Mouse (Mus musculus): ENCODE measurements around the gene Macf1. TPM values are rescaled to one million over a fixed set of nuclear protein-coding genes. Genes with fewer than 3 reads are reported as not detected.
"Not testable (repeated sequence)": the region's sequence is repeated elsewhere in the genome, so short reads cannot be mapped to it uniquely, and the experiment has no call there.

Macf1 gene
- polyA plus RNA-seq, 1 experiment from 2014 or later: 55.5 TPM

DNA sequence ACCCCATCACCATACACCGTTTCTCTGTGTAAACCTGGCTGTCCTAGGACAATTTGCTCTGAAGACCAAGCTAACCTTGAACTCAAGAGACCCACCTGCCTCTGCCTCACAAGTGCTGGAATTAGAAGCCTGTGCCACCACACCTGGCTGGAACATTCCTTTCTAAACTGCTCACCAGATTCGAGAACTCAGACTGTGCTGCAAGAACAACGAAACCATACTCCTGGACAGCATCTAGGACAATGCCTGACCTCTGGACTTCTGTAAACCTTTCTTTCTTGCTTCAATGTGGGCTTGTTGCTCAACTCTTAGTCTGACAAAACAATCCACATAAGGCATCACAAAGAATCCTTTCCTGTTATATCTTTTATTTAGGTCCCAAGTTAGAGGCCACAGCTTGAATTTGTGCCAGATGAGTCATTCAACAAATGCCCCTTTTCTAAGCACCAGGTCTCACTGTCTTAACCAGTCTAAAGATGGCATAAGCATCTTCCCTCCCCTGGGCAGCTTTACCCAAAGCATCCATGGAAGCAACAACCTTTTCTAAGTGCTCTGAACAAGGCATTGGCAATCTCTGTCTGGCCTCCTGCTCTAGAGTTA lies 38.8 kb downstream of the Macf1 start:
- no peak for DNase-seq (ENCODE audit: low spot score)
- WGBS: 97% methylated on average over 3 of the region's 3 CpGs
- no peak overlapping the region for H3K4me3 ChIP-seq
- peaks cover 9% of the 10 kb centered on the region for H3K36me3 ChIP-seq
- H3K27ac ChIP-seq: no peak overlapping the region
- H3K4me1 ChIP-seq: no peaks in the 10 kb centered on the region
- no peaks in the 10 kb centered on the region for H3K9me3 ChIP-seq (replicated peaks)
- no peaks in the 10 kb centered on the region for H3K27me3 ChIP-seq (ENCODE audit: low read depth, poor library complexity, severe bottlenecking)

DNA sequence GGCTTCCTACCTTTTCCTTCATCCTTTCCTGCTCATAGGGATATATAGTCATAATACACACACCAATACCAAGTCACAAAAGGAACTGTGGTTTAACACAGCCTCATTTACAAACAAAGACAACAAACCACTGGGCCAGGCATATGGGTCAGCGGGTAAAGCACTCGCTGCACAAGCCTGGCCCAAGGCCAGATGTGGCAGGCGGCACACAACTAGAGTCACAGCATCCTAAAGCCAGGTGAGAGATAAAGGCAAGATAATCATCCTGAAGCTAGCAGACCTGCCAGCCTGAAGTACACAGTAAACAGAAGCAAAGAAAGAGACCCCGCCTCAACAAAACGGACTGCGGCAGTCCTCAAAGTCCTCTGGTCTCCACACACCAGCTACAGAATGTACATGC lies 40.6 kb downstream of the Macf1 start:
- DNase-seq (ENCODE audit: low spot score): no peak
- H3K27me3 ChIP-seq (ENCODE audit: low read depth, poor library complexity, severe bottlenecking): no peaks in the 10 kb centered on the region
- peaks cover 8% of the 10 kb centered on the region; the same call in 1 of the 2 replicates for H3K36me3 ChIP-seq
- WGBS: 95% methylated on average over 6 of the region's 6 CpGs
- no peak overlapping the region for H3K4me3 ChIP-seq
- H3K9me3 ChIP-seq (replicated peaks): no peaks in the 10 kb centered on the region
- H3K27ac ChIP-seq: no peak overlapping the region
- no peaks in the 10 kb centered on the region for H3K4me1 ChIP-seq

DNA sequence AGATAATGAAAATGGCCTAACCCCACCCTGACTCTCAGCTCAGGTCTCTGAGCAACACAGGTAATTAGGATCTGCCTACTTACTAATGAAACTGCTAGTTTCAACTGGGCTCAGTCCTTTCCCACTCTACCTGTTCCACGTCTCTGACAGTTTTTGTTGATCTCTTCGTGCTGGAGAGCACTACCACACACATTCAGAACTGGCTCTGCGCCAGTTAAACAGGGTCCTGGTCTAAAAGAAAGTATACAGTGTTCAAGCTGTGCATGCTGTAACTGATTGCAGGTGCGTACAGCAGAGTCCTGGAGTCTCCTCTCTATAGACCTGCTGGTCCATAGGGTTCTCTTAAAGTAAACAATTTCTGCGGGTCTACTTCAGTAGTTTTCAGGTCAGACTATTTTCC lies 41.3 kb downstream of the Macf1 start:
- WGBS: 92% methylated on average over 5 of the region's 5 CpGs
- no peak for DNase-seq (ENCODE audit: low spot score)
- Histone ChIP-seq H3K27me3 (ENCODE audit: low read depth, poor library complexity, severe bottlenecking) (no peaks in the 10 kb centered on the region), H3K36me3 (peaks cover 12% of the 10 kb centered on the region; the same call in 1 of the 2 replicates), H3K27ac (no peak overlapping the region), H3K4me1 (no peaks in the 10 kb centered on the region), H3K4me3 (no peak overlapping the region), H3K9me3 (replicated peaks) (no peaks in the 10 kb centered on the region)

DNA sequence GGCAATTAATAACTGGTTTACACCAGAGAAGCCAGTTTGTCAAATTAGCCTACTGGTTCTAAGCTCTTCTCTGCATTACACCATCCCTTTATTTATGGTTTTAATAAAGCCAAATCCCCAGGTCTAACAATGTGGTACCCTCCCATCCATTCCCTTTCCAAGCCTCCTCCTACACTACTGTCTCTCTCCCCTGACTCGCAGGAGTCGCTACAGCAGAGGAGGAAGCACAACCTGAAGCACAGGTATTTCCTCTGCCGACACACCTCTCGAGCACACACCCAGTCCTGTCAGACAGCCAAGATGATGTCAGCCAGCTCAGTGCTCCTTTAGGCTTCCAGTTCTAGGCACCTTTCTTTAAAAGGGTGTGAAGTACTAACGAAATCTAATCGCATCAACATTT lies 47.0 kb downstream of the Macf1 start:
- H3K36me3 ChIP-seq: peaks cover 9% of the 10 kb centered on the region; the same call in 1 of the 2 replicates
- 92% methylated on average over 6 of the region's 6 CpGs for WGBS
- H3K27ac ChIP-seq: no peak overlapping the region
- peaks cover 4% of the 10 kb centered on the region; the same call in 1 of the 2 replicates for H3K4me1 ChIP-seq
- no peaks in the 10 kb centered on the region for H3K9me3 ChIP-seq (replicated peaks)
- H3K4me3 ChIP-seq: no peak overlapping the region
- DNase-seq (ENCODE audit: low spot score): no peak
- H3K27me3 ChIP-seq (ENCODE audit: low read depth, poor library complexity, severe bottlenecking): no peaks in the 10 kb centered on the region

DNA sequence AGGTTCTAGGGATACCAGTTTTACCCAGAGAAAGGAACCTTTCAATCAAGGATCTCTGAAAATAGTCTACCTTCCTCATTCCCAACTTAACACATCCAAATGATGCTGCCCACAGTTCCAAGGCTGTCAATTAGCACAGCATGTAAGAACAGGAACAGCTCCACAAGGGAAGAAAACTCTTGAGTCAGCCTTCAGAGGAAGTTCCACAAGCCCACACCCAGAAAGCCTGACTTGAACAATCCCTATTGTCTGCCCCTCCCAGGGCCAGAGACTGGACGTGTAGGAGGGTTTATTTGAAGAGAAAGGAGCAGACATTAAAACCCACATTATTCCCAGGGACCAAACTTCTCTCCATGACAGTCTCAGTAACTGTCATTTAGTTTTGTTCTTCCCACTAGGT lies 48.7 kb downstream of the Macf1 start:
- WGBS: 57% methylated on average over 1 of the region's 1 CpGs

DNA sequence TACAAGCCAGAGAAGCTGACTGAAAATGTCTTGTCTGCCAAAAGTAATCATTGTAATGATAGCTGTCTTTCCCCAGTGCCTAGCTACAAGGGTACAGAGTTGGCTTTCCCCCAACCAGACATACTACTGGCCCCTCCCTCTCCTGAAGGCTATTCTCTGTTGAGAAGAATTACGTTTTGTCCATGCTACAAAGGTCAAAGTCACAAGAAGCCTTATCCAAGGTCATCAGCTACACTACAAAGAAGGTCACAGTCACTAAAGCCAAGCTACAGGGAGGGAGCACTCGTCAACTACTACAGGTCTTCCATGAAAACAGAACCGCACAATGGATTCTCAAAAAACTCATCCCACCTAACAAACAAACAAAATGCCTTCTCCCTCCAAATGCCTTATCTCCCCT lies 49.7 kb downstream of the Macf1 start:
- Histone ChIP-seq H3K27ac (no peak overlapping the region), H3K4me1 (peaks cover 4% of the 10 kb centered on the region; the same call in 1 of the 2 replicates)

More for the DNA sequence above, 48.7 kb downstream of the Macf1 start:
- no peak overlapping the region for H3K27ac ChIP-seq
- H3K4me3 ChIP-seq: no peak overlapping the region
- H3K9me3 ChIP-seq (replicated peaks): no peaks in the 10 kb centered on the region
- peaks cover 9% of the 10 kb centered on the region; the same call in 1 of the 2 replicates for H3K36me3 ChIP-seq
- DNase-seq (ENCODE audit: low spot score): no peak
- H3K4me1 ChIP-seq: peaks cover 4% of the 10 kb centered on the region; the same call in 1 of the 2 replicates
- no peaks in the 10 kb centered on the region for H3K27me3 ChIP-seq (ENCODE audit: low read depth, poor library complexity, severe bottlenecking)

DNA sequence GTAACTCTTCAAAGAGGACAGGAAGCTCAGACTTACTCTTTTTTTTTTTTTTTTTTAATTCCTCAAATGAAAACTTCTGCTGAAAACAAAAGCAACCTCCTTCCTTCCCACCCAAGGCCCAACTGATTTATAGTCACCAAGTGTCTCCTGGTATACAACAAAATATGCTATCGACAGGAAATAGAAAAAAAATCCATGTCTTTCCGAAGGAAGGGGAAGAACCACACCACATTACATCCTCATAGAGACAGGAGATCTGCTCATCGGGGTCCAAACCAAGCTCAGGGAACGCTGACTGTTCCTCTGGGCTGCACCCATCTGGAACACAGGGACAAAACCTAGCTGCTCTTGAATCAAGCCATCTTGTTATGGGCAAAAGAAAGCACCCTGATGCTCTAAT lies 50.3 kb downstream of the Macf1 start:
- H3K9me3 ChIP-seq (replicated peaks): no peaks in the 10 kb centered on the region
- no peak for DNase-seq (ENCODE audit: low spot score)
- H3K4me1 ChIP-seq: peaks cover 4% of the 10 kb centered on the region; the same call in 1 of the 2 replicates
- peaks cover 10% of the 10 kb centered on the region; the same call in 1 of the 2 replicates for H3K36me3 ChIP-seq
- no peaks in the 10 kb centered on the region for H3K27me3 ChIP-seq (ENCODE audit: low read depth, poor library complexity, severe bottlenecking)
- H3K27ac ChIP-seq: no peak overlapping the region
- 86% methylated on average over 4 of the region's 4 CpGs for WGBS
- H3K4me3 ChIP-seq: no peak overlapping the region

More for the DNA sequence above, 49.7 kb downstream of the Macf1 start:
- peaks cover 9% of the 10 kb centered on the region; the same call in 1 of the 2 replicates for H3K36me3 ChIP-seq
- DNase-seq (ENCODE audit: low spot score): no peak
- 86% methylated on average over 3 of the region's 3 CpGs for WGBS
- no peak overlapping the region for H3K4me3 ChIP-seq
- no peaks in the 10 kb centered on the region for H3K27me3 ChIP-seq (ENCODE audit: low read depth, poor library complexity, severe bottlenecking)
- H3K9me3 ChIP-seq (replicated peaks): no peaks in the 10 kb centered on the region

DNA sequence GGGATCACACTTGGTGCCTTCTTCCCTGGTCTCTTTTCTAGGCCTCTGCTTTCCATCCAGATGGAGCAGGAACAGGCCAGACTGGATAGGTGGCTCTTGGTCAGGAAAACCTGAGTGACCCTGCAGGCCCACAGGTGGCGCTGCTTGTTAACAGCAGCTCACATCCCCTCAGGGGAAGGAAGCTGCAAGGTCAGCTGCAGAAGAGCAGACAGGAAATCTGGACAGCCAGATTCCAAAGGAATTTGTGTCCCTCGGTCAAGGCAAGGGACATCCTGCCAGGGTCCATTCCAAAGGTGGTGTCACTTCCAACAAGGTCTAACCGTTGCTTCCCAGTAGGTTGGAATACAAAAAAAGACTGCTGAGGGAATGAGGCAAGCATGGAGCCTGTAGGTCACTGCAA lies 50.8 kb downstream of the Macf1 start:
- H3K4me1 ChIP-seq: peaks cover 4% of the 10 kb centered on the region; the same call in 1 of the 2 replicates
- DNase-seq (ENCODE audit: low spot score): peak; percentile 55
- H3K27ac ChIP-seq: no peak overlapping the region
- H3K36me3 ChIP-seq: peaks cover 5% of the 10 kb centered on the region; the same call in 1 of the 2 replicates
- H3K27me3 ChIP-seq (ENCODE audit: low read depth, poor library complexity, severe bottlenecking): no peaks in the 10 kb centered on the region
- H3K9me3 ChIP-seq (replicated peaks): no peaks in the 10 kb centered on the region
- H3K4me3 ChIP-seq: no peak overlapping the region
- 24% methylated on average over 3 of the region's 3 CpGs for WGBS

DNA sequence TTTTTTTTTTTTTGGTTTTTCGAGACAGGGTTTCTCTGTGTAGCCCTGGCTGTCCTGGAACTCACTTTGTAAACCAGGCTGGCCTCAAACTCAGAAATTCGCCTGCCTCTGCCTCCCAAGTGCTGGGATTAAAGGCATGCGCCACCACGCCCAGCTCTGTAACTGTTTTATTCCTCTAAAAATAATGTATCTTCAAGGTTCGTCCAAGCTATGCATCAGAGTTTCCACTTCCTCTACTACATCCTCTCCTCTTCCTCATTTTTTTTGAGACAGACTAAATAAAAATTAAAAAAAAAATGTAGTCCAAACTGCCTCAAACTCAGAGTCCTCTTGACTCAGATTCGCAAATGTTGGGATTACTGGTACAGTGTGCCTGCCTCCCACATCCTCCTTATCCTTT lies 52.0 kb downstream of the Macf1 start:
- not testable (repeated sequence) for DNase-seq (ENCODE audit: low spot score); H3K4me1 ChIP-seq; H3K27me3 ChIP-seq (ENCODE audit: low read depth, poor library complexity, severe bottlenecking); H3K4me3 ChIP-seq; H3K9me3 ChIP-seq (replicated peaks); H3K36me3 ChIP-seq; H3K27ac ChIP-seq
- WGBS: 97% methylated on average over 5 of the region's 6 CpGs

DNA sequence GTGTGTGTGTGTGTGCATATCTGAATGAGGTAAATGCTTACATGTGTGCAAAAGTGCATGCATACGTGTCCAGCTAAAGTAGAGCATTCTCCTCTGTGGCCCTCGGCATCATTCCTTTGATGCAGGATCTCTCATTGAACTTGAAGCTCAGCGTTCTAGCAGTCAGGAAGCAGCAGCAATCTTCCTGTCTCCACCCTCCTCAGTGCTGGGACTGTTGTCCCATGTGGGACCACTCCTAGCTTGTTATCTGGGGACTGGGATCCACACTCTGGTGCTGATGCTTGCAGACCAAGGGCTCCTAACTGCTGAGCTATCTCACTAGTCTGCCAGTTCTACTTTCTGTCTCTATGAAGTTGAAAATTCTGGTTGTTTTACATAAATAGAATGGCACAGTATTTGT lies 52.5 kb downstream of the Macf1 start:
- 88% methylated on average over 3 of the region's 3 CpGs for WGBS
- Histone ChIP-seq H3K36me3 (0 out of 2 replicates have a peak, but pooled peaks cover 2% of the 10 kb centered on the region), H3K27ac (no peak overlapping the region), H3K9me3 (replicated peaks) (no peaks in the 10 kb centered on the region), H3K4me1 (peaks cover 4% of the 10 kb centered on the region; the same call in 1 of the 2 replicates), H3K4me3 (no peak overlapping the region), H3K27me3 (ENCODE audit: low read depth, poor library complexity, severe bottlenecking) (no peaks in the 10 kb centered on the region)
- no peak for DNase-seq (ENCODE audit: low spot score)

DNA sequence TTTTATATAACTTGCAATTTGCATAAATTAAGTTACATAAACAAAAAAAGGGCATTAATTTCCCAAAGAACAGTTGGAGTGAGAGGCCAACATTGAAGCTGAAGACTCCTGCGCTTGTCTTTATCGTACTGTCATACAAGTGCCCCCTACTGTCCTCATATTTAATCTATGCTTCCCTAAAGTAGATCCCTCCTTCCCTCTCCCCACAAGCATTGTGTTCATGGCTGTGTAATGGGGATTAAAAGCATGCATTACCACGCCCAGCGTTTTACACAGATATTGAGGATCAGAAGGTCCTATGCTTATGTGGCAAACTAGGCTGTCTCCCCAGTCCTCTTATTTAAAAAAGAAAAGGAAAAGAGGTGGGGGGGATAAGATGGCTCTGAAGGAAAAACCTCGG lies 56.5 kb downstream of the Macf1 start:
- Histone ChIP-seq H3K4me1 (peaks cover 13% of the 10 kb centered on the region; the same call in 1 of the 2 replicates), H3K27ac (no peak overlapping the region), H3K27me3 (ENCODE audit: low read depth, poor library complexity, severe bottlenecking) (no peaks in the 10 kb centered on the region), H3K36me3 (0 out of 2 replicates have a peak, but pooled peaks cover 2% of the 10 kb centered on the region), H3K4me3 (no peak overlapping the region), H3K9me3 (replicated peaks) (no peaks in the 10 kb centered on the region)
- 82% methylated on average over 5 of the region's 5 CpGs for WGBS
- no peak for DNase-seq (ENCODE audit: low spot score)

DNA sequence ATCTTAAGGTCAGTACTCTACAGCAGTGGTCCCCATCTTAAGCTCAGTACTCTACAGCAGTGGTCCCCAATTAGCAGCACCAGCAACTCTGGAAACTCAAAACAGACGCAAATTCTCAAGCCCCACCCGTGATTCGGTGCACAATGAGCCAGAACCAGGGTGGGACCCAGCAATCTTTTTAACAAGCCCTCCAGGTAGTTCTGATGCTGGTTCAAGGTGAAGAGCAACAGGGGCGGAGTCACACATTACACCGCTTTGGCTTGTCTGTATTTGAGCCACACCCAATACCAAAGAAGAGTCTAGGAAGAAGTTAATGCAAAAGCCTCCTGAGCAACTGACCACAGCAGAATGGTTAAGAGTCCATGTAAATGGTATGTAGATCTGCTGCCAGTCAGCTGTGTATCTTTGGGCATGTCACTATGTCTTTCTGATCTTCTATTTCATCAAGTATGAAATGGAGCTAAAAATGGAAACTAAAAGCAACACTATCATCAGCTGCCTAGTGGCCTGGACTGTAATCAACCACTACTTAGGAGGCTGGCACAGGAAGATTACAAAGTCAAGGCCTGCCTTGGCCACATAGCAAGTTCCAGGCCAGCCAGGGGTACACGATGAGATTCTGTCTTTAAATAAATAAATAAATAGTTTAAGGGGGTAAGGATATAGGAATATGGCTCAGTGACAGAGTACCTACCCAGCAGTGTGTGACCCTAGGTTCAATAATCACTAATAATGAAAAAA lies 58.7 kb downstream of the Macf1 start:
- Histone ChIP-seq H3K27me3 (ENCODE audit: low read depth, poor library complexity, severe bottlenecking) (no peaks in the 10 kb centered on the region), H3K4me1 (peaks cover 13% of the 10 kb centered on the region; the same call in 1 of the 2 replicates), H3K9me3 (replicated peaks) (no peaks in the 10 kb centered on the region), H3K27ac (no peak overlapping the region), H3K4me3 (no peak overlapping the region), H3K36me3 (0 out of 2 replicates have a peak, but pooled peaks cover 2% of the 10 kb centered on the region)
- no peak for DNase-seq (ENCODE audit: low spot score)
- WGBS: 81% methylated on average over 6 of the region's 6 CpGs

DNA sequence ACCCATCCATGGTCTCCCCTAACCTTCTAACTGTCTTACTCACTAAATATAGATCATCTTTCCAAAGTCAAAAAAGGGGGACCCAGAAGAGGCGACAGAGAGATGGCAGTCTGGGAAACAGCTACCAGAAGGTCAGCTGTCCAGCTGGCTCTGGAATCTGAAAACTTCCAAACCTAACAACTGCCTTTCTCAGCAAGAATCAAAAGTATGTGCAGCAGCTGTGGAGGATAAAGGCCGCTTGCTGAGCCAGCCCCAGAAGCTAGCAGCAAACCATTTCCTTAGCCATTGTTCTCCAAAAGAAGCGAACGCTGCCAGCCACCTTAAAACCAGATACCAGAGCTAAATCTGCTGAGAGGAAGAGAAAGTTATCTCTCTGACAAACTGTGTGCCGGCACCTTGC lies 59.7 kb downstream of the Macf1 start:
- Histone ChIP-seq H3K9me3 (replicated peaks) (no peaks in the 10 kb centered on the region), H3K4me3 (no peak overlapping the region), H3K27me3 (ENCODE audit: low read depth, poor library complexity, severe bottlenecking) (no peaks in the 10 kb centered on the region), H3K36me3 (0 out of 2 replicates have a peak, but pooled peaks cover 2% of the 10 kb centered on the region), H3K4me1 (peaks cover 13% of the 10 kb centered on the region; the same call in 1 of the 2 replicates), H3K27ac (no peak overlapping the region)
- no peak for DNase-seq (ENCODE audit: low spot score)
- 42% methylated on average over 5 of the region's 5 CpGs for WGBS

Measured in limb, embryonic 10.5 days (tissue).